Mouse (Mus musculus) granulocyte monocyte progenitor cell, adult 5-6 weeks (primary cell): ENCODE results near the gene Lsp1. TPM values are rescaled to one million over a fixed set of nuclear protein-coding genes. Genes with fewer than 3 reads are reported as not detected.
A peak's percentile ranks its signal among the peaks of the same experiment; 100 is the strongest.

Experiments used
- ATAC-seq: replicated peaks from 2 replicates; pipeline ENCODE4 v1.8.0; 2016; ENCODE audit warnings: mild to moderate bottlenecking, moderate TSS enrichment, inconsistent platforms; ENCODE audit not compliant: poor library complexity, severe bottlenecking
- total RNA-seq, 2 experiments: library from RNA; stranded (forward) in 1 of 2; stranded (reverse) in 1 of 2; fragments of 200-712, 200-1000 nt in 1 of 2; fragments of >200 nt in 1 of 2; fragmentation: Nextera tagmentation in 1 of 2; gene quantifications; 2 replicates each; pipeline ENCODE4 v1.2.3; 2014 to 2017

Gene Lsp1
- total RNA-seq, 2 experiments from 2014 or later = 51.9 to 58.5 TPM

DNA sequence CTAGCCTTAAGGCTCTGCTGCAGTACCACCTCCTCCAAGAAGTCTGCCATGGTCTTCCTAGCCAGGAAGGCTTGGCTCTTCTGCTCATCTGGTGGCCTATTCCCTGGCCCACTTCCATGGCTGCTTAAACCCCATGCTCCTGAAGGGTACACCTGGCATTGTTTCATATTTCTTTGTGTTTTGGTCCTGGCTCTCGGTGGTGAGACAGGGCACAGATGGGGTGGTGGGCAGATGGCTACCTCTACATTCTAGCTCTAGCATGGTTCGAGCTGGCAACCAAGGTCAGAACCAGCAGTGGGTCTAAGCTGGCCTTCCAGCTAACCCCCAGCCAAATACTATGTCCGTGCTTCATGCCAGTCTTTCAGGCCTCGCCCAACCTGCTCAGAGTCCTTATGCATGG, 12.3 kb downstream of the Lsp1 start:
- no peak for ATAC-seq

DNA sequence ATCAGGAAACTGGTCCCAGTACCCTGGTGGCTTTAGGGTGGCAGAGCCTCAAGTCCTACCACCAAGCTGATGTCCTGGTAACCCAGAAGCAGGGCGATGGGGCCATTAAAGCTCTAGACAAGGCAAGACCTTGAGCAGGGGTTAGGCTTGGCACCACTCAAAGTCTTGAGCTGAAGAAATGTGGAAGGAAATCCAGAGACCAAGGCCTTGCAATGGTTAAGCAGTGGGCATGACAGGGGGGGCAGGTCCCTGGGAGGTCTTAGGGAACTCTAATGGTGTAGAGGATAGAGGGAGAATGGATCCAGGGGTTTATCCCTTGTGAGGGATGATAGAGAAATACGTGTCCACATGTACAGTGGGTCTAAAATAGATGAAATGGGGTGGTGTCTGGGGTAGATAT, 12.9 kb downstream of the Lsp1 start:
- no peak for ATAC-seq

DNA sequence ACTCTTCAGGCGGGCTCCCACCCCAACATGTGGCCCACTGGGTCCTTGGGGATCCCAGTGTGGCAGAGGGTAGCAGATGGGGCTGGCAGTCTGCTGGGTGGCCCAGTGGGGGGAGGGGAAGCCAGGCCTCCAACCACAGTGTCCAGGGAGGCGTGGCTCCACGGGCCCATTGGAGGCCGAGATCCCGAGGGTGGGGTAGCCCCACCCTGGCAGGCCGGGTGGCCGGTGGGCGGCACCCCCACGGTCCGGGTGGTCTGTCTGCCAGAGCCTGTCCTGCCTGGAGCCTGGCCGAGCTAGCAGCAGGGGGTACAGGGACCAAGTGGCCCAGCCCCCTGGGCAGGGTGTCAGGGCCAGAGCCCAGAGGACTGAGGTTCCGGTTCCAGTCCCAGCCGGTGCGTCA, 14.2 kb downstream of the Lsp1 start:
- ATAC-seq = no peak

DNA sequence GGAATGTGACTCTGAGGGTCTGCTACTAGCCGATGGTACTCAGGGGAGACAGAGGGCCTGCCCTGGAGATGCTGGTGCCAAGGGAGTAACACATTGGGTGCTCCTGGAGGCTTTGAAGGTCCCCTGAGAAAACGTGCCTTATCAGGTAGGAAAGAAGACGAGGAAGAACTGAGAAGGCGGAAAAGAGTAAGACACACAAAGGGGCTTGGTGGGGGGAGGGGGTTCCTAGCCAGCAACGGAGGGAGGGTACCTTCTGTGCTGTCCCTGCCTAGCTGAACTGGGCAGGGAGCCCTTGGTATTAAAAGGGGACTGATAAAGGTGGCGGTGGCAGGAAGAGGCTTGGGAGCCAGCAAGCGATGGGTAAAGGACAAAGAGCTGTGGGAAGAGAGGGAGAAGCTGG, 15.0 kb downstream of the Lsp1 start:
- ATAC-seq = no peak

DNA sequence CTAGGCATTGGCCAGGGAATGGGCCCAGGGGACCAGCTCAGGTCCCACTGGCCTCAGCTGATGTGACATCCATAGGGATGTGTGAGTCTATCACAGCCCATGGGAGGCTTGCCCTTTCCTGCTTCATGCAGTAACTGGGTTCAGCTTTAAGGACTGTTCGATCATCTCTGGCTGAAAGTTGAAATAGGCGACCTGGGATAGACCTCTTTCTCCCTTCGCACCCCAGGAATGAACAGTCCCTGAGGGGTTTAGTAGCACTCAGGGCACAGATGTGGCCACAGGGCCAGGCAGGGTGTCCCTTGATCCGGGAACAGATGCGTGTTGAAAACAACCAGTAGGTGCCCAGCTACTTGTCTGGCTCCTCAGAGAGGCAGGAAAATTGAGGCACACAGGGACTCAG, 15.7 kb downstream of the Lsp1 start:
- no peak for ATAC-seq

DNA sequence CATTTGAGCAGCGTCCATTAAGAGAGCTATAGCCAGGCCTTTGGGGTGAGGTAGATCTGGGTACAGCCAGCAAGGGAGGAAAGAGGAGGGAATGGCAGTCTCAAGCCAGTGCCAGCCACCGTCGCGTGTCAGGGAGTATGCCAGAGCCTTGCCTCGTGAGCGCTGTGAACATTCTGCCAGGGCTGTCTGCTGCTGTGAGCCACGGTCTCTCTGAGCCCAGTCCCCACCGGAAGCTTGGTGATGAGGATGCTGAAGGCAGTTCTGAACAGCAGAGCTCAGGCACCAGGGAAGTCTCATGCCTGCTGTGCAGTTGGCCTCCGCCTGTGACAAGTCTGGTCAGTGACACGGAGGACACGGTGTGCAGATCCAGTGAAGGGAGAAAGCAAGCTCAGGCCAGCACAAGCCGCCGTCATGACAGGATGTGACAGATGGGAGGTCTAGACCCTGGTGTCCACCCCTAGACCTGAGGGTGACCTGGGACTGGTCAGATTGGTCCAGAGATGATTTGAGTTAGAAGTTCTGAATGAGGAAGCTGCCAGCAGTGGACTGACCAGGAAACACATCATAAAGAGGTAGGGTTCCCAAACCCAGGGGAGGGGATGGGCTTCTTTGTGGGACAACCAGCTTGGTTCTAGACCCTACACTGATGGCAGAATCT, 16.3 kb downstream of the Lsp1 start:
- no peak for ATAC-seq

DNA sequence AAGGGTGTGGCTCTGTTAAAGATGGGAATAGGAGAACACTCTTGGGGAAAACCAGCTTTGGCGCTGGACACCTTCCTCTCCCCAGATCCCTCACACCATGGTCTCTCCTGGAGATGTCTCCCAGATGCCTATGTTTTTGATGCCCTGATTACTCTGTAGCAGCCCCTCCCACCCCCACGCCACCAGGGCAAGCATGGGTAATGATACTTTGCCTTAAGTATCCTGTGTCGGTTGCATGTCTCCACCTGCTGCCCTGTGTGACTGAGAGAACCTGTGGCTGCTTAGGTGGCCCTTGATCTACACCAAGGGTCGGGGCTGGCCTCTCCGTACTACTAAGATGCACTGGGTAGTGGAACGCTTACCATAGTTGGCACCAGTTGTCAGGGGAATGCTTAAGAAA, 17.4 kb downstream of the Lsp1 start:
- no peak for ATAC-seq

DNA sequence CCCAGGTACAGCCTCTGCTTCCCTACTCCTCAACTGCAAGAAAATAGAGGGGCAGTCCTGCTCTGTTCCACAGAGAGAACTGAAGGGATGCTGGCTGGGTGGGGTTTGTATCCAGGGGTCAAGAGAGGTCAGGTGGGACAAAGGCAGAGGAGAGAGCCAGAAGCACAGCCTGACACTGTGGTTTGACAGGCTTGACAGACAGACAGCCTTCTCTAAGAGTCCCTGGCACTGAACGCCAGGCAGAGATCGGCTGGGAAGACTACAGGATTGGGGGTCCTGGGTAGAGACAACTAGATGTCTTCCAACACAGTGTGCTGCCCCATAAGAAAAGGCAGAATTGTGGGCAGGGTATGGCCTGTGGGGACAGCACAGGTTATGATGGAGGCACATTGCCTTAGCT, 18.0 kb downstream of the Lsp1 start:
- no peak for ATAC-seq

DNA sequence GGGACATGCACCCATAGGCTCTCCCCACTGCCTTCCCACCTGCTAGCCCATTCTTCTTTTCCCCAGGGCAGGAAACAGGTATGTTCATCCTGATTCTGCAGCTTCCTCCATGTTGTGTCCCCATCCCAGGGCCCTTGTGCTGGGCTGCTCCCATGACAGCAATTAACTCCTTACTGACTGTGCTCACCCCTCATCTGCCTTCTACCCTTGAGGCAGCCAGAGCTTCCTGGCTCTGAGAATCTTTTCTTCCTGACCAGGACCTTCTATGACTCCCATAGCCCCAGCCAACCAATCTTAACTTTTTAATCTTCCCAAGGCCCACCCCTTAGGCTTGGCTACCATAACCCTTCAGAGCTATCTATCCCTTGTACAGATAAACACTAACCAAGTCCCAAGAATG, 18.7 kb downstream of the Lsp1 start:
- ATAC-seq = no peak

DNA sequence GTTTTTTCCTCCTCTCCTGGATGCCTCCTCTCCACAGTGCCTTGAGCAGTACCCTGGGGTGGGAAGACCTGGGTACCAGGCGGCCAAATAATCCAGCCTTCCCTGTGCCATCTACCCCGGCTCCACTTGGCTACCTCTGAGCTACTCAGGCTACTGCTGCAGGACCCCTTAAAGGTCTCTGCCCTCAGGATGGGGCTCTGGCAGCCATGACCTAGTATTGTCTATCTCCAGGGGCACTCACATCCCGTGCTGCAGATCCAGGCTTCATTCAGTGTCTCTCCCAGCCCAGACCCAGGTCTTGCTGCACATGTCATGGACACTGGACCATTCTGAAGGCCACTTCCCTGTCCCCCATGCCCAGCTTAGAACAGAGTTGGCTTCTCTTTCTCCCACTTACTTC, 19.3 kb downstream of the Lsp1 start:
- no peak for ATAC-seq

DNA sequence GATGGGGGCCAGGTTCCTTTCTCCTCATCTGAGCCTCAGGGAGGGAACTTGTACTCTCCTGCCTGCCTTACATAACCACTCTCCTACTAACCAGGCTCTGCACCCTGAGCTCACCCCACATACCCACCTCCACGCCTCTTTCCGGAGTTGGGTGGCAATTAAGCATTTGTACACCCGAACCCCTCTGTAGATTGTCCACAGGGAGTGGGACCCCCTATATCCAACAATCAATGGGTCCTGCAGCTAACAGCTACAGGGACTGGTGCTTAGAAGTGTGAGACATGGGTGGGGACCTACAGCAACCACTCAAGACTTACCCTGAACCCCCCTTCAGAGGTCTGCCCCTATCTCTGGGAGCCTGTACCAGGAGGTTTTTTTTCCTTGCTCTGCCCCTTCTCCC, 20.1 kb downstream of the Lsp1 start:
- ATAC-seq = no peak

DNA sequence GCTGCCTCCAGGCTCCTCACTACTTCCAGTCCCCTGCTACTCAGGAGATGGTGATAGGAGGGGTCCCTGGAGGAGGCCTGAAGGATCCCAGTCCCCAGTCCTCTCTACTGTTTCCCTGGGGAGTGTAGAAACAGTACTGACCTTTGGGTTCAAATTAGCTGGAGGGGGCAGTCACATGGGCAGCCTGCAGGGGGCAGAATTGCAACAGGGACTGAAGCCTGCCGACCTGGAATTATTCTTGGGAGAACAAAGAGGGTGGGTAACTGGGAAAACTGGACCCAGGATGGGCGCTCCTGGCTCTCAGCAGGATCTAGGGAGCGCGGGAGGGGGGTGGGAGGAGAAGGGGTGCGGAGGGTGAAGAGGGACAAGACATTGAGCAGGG, 20.6 kb downstream of the Lsp1 start:
- peak; percentile 38 for ATAC-seq

DNA sequence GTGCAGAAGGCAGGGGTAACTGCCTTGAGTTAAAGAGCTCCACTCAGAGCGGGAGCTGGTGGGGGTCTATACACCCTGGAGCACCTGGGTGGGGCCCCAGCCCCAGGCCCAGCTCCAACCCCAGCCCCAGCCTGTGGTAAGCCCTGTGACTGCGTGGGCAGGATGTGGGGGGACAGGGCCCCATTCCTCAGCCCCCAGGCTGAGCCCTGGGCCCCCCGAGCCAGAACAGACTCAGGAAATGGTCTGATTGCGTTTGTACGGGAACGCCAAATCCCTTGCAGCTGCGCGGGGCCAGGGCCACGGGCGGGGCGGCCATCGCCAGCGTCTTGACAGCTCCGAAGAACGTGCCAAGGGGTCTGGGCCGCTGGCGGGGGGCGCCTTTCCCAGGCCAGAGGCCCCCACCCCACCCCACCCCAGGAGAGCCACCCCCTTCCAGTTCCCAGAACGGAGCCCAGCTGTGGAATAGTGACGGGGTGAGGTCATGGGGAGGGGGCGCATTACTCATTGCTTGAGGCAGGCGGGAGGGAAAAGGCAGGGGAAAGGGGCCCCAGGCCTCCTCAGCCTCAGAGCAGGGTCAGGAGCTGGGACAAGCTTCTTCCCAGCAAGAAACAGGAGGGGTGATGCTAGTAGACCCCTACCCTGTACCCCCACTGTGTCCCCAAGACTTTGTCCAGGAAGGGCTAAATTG, 21.1 kb downstream of the Lsp1 start:
- peak; percentile 43 for ATAC-seq

DNA sequence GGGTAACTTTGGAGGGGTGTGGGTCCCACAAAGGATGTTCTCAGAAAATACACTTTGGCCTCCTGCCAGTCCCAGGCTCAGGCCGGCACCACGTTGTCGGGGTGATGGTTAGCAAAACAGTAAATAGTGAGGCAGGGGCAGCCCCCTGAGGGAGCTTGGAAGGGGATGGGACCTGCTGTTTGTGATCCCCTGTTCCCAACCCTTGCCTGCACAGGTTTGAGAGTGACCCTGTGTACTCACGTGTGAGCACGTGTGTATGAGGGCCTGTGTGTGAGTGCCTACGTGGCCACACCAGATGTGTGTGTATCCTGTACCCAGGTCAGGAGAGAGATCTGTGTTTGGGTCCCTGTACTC, 21.6 kb downstream of the Lsp1 start:
- ATAC-seq = no peak

DNA sequence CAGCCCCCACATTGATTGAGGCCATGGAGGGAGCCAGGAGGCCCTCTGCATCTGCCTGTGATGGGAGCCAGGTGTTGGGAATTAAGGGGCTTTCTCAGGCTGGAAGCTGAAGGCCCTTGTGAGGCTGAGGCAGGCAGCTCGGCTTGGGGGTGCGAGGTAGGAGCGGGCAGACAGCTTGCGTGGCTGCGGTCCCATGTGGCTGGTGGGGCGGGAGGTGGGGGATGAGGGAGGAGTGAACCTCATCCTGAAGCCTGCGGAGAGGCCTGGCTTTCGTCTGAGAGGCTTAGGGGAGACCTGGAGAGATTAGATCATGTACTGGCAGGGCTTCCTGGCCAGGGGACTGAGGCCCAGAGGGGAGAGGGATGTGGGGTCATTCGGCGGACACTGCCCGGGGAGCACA, 22.5 kb downstream of the Lsp1 start:
- ATAC-seq = no peak

DNA sequence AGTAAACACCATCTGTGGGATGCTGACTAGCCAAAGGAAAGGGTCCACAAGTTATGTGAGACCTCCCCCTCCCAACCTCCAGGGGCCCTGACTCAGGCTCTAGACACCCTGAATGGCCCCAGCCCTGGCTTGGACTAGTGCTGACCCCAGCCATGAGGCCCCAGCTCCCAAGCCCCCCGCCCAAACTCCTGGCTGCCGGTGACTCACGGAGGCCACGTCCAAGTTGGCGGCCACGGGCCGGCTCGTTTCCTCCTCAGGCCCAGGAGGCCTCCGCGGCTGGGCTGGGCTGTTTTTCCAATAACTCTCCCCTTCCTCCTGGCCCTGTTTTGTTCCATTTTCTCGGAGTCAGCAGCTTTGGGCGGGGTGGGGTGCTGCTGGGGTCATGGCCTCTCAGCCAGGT, 24.2 kb downstream of the Lsp1 start:
- no peak for ATAC-seq

DNA sequence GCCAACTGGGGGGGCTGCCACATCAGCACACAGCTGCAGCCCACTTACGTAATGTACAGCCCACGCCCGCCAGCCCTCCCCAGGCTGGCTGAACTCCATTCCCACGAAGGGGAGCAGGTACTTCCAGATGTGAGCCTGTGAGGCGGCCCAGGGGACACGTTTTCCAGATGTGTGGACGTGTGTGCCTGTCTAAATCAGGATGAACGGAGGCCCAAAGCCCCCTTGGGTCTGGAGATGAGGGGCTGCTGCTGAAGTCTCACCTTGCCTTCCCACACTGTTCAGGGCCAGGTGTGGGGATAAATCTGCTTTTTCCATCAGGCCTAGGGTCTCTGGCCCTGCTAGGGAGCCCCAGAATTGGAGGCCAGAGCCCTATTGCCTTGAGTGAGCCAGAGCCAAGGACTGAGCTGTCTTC, 26.1 kb downstream of the Lsp1 start:
- ATAC-seq = no peak

DNA sequence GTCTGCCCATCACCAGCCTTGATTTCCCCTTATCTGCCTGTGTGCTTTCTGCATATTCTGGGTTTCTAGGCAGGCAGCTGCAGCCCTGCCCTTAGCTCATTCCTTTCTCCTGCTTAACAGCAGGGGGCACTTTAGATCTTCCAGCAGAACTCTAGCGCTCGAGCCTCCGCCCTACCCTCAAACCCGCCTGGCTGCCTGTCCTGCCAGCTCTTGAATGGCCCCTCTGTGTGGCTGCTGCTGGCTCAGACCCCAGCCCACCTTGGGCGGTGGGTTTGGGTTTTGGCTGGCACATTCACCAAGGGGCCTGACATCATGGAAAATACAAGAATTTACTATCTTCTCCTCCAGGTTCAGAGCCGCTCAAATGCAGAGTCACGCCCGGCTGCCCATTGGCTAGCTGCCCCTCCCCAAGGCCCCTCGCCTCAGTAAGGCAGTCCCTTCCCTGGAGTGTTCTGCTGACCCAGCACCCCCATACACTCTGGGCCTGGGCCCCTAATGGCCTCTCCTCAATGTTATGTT, 26.8 kb downstream of the Lsp1 start:
- no peak for ATAC-seq

DNA sequence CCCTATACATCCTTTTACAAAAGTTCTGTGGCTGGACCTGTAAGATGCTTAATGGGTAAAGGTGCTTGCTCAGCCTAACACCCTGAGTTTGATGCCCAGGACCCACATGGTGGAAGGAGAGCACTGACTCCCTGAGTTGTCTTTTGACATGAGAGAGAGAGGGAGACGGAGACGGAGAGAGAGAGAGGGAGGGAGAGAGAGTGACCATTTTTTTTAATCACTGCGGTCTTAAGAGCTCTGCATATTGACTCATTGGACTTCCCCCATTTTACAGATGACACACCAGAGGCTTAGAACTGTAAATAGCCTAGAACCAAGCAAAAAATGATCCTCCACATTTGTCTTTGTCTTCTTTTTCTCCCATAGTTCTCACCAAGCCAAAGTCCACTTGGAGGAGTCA, 27.4 kb downstream of the Lsp1 start:
- ATAC-seq = no peak

DNA sequence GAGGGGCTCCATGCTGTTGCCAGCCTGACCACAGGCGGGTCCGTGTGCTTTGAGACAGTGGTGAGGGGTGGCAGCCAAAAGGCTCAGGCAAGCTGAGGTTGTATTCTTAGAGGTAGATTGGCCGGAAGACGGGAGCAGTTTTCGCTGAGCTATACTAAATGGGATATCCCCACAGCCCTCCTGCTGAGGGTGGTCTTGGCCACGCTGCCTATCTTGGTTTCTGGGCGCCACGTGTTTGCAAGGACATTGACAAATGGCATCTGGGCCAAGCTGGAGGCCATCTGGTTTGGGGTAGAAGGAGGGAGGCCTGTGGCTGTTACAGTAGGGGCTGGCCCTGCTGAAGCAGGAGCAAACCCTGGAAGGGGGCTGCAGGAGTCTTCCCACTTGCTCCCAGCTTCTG, 32.9 kb downstream of the Lsp1 start:
- no peak for ATAC-seq

DNA sequence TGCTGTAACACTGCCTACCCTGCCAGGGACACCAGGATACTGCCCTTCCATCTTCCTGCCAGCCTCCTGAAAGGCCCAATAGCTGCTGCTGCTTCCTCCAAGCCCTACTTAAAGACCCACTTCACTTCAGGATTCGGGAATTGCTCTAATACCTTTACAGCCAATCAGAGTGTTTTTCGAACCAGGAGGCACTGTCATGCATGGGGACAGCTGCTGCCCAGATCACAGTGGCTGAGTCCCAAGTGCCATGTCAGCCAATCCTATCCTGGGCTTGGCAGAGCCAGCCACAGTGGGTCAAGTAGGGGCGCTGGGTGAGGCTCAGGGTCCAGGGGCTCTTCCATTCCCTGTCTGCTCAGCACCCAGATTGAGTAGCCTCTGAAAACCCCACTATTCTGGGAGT, 35.5 kb downstream of the Lsp1 start:
- no peak for ATAC-seq

DNA sequence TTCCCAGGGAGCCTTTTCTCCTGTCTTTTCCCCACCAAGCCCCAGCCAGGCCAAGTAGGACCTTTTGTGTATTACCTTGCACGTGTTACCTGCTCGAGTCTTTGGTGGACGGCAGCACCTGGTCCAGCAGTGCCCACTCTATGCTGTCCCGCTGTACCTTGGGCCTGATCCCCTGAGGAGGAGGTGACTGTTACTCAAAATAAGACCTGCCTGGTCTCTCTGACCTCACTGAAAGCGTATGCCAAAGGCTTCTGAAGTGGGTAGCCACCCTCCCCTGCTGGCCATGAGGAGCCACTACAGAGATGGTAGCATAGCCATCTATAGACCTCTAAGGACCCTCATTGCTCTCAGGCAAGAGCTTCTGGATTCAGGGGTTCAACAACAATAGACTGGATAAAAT, 36.2 kb downstream of the Lsp1 start:
- 0 out of 2 replicates have a peak, but pooled peaks have one; percentile 28 for ATAC-seq
